ENCODE assay signal across 14 mouse cellular contexts in genomic region chr6:77970545-77971242, GRCm38 (mm10). TPM values are rescaled to one million over a fixed set of nuclear protein-coding genes. Genes with fewer than 3 reads are reported as not detected.
DNase-seq lines count a peak whose midpoint lies in the region; ATAC-seq and TF ChIP-seq lines count a peak whose summit lies in the region.
"Had no signal": no experiment of that assay in that cellular context is flagged by ENCODE, and none has a peak within 500 bp of the region (broad histone marks: within the 10 kb centered on the region; RNA-seq: fewer than 3 reads in every experiment).

No protein-coding gene starts in this region.

- peak; percentile 43 for DNase-seq in lung, embryonic 14.5 days
- DNase-seq in lung, postnatal 0 days (ENCODE audit: low spot score), result no peak
- DNase-seq in cerebellum, adult 18-20 months, result peak; percentile 25 to 43
- no peak for DNase-seq in right cerebral cortex, adult 18-20 months
- no peak for DNase-seq in yolk sac, embryonic 10.5 days (ENCODE audit: low spot score)
- DNase-seq: embryo, embryonic 11 days; kidney, postnatal 10 days; thymus, postnatal 36 days had no signal

- no peak overlapping the region for H3K9ac ChIP-seq in lung, embryonic 14.5 days
- H3K9ac ChIP-seq in lung, postnatal 0 days (replicated peaks; ENCODE audit: low read depth), result no peak overlapping the region
- H3K9ac ChIP-seq in forebrain, embryonic 16.5 days (replicated peaks; ENCODE audit: low read depth, low read length), result no peak overlapping the region
- no peak overlapping the region for H3K9ac ChIP-seq in neural tube, embryonic 13.5 days
- H3K9ac ChIP-seq in heart, embryonic 11.5 days (ENCODE audit: low read depth, low read length), result no peak overlapping the region
- H3K9ac ChIP-seq: heart, embryonic 15.5 days; limb, embryonic 12.5 days had no signal

- no peak for ATAC-seq in lung, embryonic 14.5 days (ENCODE audit: insufficient read depth)
- no peak for ATAC-seq in lung, postnatal 0 days
- ATAC-seq in forebrain, embryonic 16.5 days, result peak; percentile 88
- ATAC-seq in neural tube, embryonic 13.5 days (ENCODE audit: low read depth), result no peak
- no peak for ATAC-seq in heart, embryonic 11.5 days (replicated peaks; ENCODE audit: insufficient number of reproducible peaks, low FRiP score, low TSS enrichment)
- ATAC-seq: inflammation-experienced regulatory T-cells, adult 6 months had no signal

- no peaks in the 10 kb centered on the region for H3K27me3 ChIP-seq in lung, embryonic 14.5 days (ENCODE audit: insufficient read depth, low read length)
- no peaks in the 10 kb centered on the region for H3K27me3 ChIP-seq in lung, postnatal 0 days (replicated peaks; ENCODE audit: insufficient read depth, low read length)
- no peaks in the 10 kb centered on the region for H3K27me3 ChIP-seq in forebrain, embryonic 16.5 days (replicated peaks; ENCODE audit: control insufficient read depth, insufficient read depth, low read length)
- no peaks in the 10 kb centered on the region for H3K27me3 ChIP-seq in neural tube, embryonic 13.5 days
- H3K27me3 ChIP-seq in heart, embryonic 11.5 days (ENCODE audit: control insufficient read depth, insufficient read depth, low read length), result no peaks in the 10 kb centered on the region
- H3K27me3 ChIP-seq: heart, embryonic 15.5 days; limb, embryonic 12.5 days had no signal

- H3K4me1 ChIP-seq in lung, embryonic 14.5 days (ENCODE audit: insufficient read depth), result no peaks in the 10 kb centered on the region
- no peaks in the 10 kb centered on the region for H3K4me1 ChIP-seq in lung, postnatal 0 days (ENCODE audit: insufficient read depth, low read depth, low read length)
- peaks cover 12% of the 10 kb centered on the region for H3K4me1 ChIP-seq in forebrain, embryonic 16.5 days (replicated peaks; ENCODE audit: control insufficient read depth, insufficient read depth, low read length)
- peaks cover 26% of the 10 kb centered on the region for H3K4me1 ChIP-seq in neural tube, embryonic 13.5 days (replicated peaks)
- no peaks in the 10 kb centered on the region for H3K4me1 ChIP-seq in heart, embryonic 11.5 days (ENCODE audit: control insufficient read depth, insufficient read depth, low read length)
- H3K4me1 ChIP-seq: heart, embryonic 15.5 days; limb, embryonic 12.5 days had no signal

- no peak overlapping the region for H3K27ac ChIP-seq in lung, embryonic 14.5 days (ENCODE audit: low read depth)
- no peak overlapping the region for H3K27ac ChIP-seq in lung, postnatal 0 days (ENCODE audit: low read length)
- no peak overlapping the region for H3K27ac ChIP-seq in forebrain, embryonic 16.5 days (ENCODE audit: low read length)
- H3K27ac ChIP-seq in neural tube, embryonic 13.5 days (replicated peaks), result peak overlapping the region; percentile 33; the same call in 1 of the 2 replicates
- no peak overlapping the region for H3K27ac ChIP-seq in heart, embryonic 11.5 days (ENCODE audit: low read depth, low read length)
- H3K27ac ChIP-seq: heart, embryonic 15.5 days; limb, embryonic 12.5 days had no signal

- WGBS in lung, embryonic 14.5 days, result 52% methylated on average over 10 of the region's 10 CpGs
- 53% methylated on average over 10 of the region's 10 CpGs for WGBS in lung, postnatal 0 days
- 20% methylated on average over 10 of the region's 10 CpGs for WGBS in forebrain, embryonic 16.5 days
- WGBS in neural tube, embryonic 13.5 days, result 55% methylated on average over 10 of the region's 10 CpGs
- 65% methylated on average over 10 of the region's 10 CpGs for WGBS in heart, embryonic 11.5 days (ENCODE audit: insufficient replicate concordance)

- H3K4me2 ChIP-seq in lung, embryonic 14.5 days, result no peak overlapping the region
- H3K4me2 ChIP-seq in lung, postnatal 0 days (replicated peaks; ENCODE audit: low read depth, low read length), result no peak overlapping the region
- peak overlapping the region; percentile 31 for H3K4me2 ChIP-seq in forebrain, embryonic 16.5 days (ENCODE audit: low read length)
- H3K4me2 ChIP-seq in neural tube, embryonic 13.5 days, result 0 out of 2 replicates have a peak overlapping the region, but pooled peaks have one; percentile 16
- H3K4me2 ChIP-seq in heart, embryonic 11.5 days, result no peak overlapping the region
- H3K4me2 ChIP-seq: heart, embryonic 15.5 days; limb, embryonic 12.5 days had no signal

- no peak for TF ChIP-seq EP300 in lung, postnatal 0 days (IDR thresholded peaks at IDR 0.05)

- no peak overlapping the region for H3K4me3 ChIP-seq in lung, embryonic 14.5 days (ENCODE audit: low read depth, low read length)
- H3K4me3 ChIP-seq in lung, postnatal 0 days (ENCODE audit: low read depth, low read length), result no peak overlapping the region
- no peak overlapping the region for H3K4me3 ChIP-seq in forebrain, embryonic 16.5 days (replicated peaks; ENCODE audit: low read length)
- H3K4me3 ChIP-seq in neural tube, embryonic 13.5 days, result no peak overlapping the region
- no peak overlapping the region for H3K4me3 ChIP-seq in heart, embryonic 11.5 days (ENCODE audit: low read depth, low read length)
- H3K4me3 ChIP-seq: heart, embryonic 15.5 days; limb, embryonic 12.5 days had no signal

- no peaks in the 10 kb centered on the region for H3K36me3 ChIP-seq in lung, embryonic 14.5 days (ENCODE audit: insufficient read depth)
- H3K36me3 ChIP-seq in lung, postnatal 0 days (ENCODE audit: insufficient read depth, low read length), result no peaks in the 10 kb centered on the region
- H3K36me3 ChIP-seq in forebrain, embryonic 16.5 days (ENCODE audit: control insufficient read depth, insufficient read depth), result no peaks in the 10 kb centered on the region
- no peaks in the 10 kb centered on the region for H3K36me3 ChIP-seq in neural tube, embryonic 13.5 days
- no peaks in the 10 kb centered on the region for H3K36me3 ChIP-seq in heart, embryonic 11.5 days (ENCODE audit: control insufficient read depth, insufficient read depth, low read length)
- H3K36me3 ChIP-seq: heart, embryonic 15.5 days; limb, embryonic 12.5 days had no signal

- no peaks in the 10 kb centered on the region for H3K9me3 ChIP-seq in lung, embryonic 14.5 days (ENCODE audit: low read depth, low read length)
- no peaks in the 10 kb centered on the region for H3K9me3 ChIP-seq in lung, postnatal 0 days (ENCODE audit: low read length)
- H3K9me3 ChIP-seq in forebrain, embryonic 16.5 days (ENCODE audit: control insufficient read depth, low read length), result no peaks in the 10 kb centered on the region
- H3K9me3 ChIP-seq in neural tube, embryonic 13.5 days, result no peaks in the 10 kb centered on the region
- H3K9me3 ChIP-seq in heart, embryonic 11.5 days (replicated peaks; ENCODE audit: control insufficient read depth, low read length), result no peaks in the 10 kb centered on the region
- H3K9me3 ChIP-seq: heart, embryonic 15.5 days; limb, embryonic 12.5 days had no signal

- TF ChIP-seq CTCF in lung, embryonic 14.5 days (IDR thresholded peaks at IDR 0.05; ENCODE audit: low read depth), result no peak
- TF ChIP-seq CTCF in lung, postnatal 0 days (IDR thresholded peaks at IDR 0.05), result no peak

RNA-seq across cellular contexts. Expression of gene Ctnna2, which starts 8.8 kb away (rescaled TPM):
- polyA plus RNA-seq in lung, embryonic 14.5 days (2014; fragmentation: Nextera tagmentation; extraction: Ambion mirVana), result 3.6 and 4.4 TPM in 2 replicates
- polyA plus RNA-seq in lung, postnatal 0 days (2015; fragmentation: Nextera tagmentation; extraction: Ambion mirVana), result 0.06 TPM in 1 of 2 replicates, not detected in the other
- polyA plus RNA-seq in forebrain, embryonic 16.5 days (2015; fragmentation: Nextera tagmentation; extraction: Ambion mirVana), result 130 and 149 TPM in 2 replicates
- 115 and 122 TPM in 2 replicates for polyA plus RNA-seq in neural tube, embryonic 13.5 days (2015; fragmentation: Nextera tagmentation; extraction: Ambion mirVana)
- polyA plus RNA-seq in heart, embryonic 11.5 days (2014; fragmentation: Nextera tagmentation; extraction: Ambion mirVana), result 1.1 and 1.8 TPM in 2 replicates
- polyA plus RNA-seq: inflammation-experienced regulatory T-cells, adult 6 months had no signal

Comparison
In these comparisons a context has a peak if more than half of its experiments do, and no peak if none do; other contexts are left out.
1. DNase-seq: peak in lung, embryonic 14.5 days (single experiment) and cerebellum, adult 18-20 months (2 of 2); none in lung, postnatal 0 days (single experiment), right cerebral cortex, adult 18-20 months (single experiment) and yolk sac, embryonic 10.5 days (single experiment).
2. H3K4me2 ChIP-seq: peak in forebrain, embryonic 16.5 days (single experiment) and neural tube, embryonic 13.5 days (single experiment); none in lung, embryonic 14.5 days (single experiment), lung, postnatal 0 days (single experiment) and heart, embryonic 11.5 days (single experiment).
3. RNA of gene Ctnna2, which starts 8.8 kb away (polyA plus RNA-seq): 130 to 149 TPM in forebrain, embryonic 16.5 days and 115 to 122 TPM in neural tube, embryonic 13.5 days; 3.6 to 4.4 TPM in lung, embryonic 14.5 days, 1.1 to 1.8 TPM in heart, embryonic 11.5 days and 0.06 TPM in lung, postnatal 0 days; every median in the first group is over 10 times any median in the second.